Mouse (Mus musculus) erythroblast, embryonic 14.5 days (primary cell): Measurements from ENCODE around the gene Ankrd6. TPM values are rescaled to one million over a fixed set of nuclear protein-coding genes. Genes with fewer than 3 reads are reported as not detected.

ENCODE experiments used
- H3K27me3 ChIP-seq: 2 replicates; pipeline ENCODE4 v1.6.1; 2012; ENCODE audit warnings: inconsistent platforms; ENCODE audit not compliant: control insufficient read depth
- H3K36me3 ChIP-seq: 2 replicates; pipeline ENCODE4 v1.6.1; 2012; ENCODE audit warnings: mild to moderate bottlenecking, inconsistent platforms; ENCODE audit not compliant: control insufficient read depth
- H3K4me1 ChIP-seq: 2 replicates; pipeline ENCODE4 v1.6.1; 2012; ENCODE audit warnings: inconsistent platforms; ENCODE audit not compliant: control insufficient read depth
- H3K4me3 ChIP-seq: replicated peaks from 2 replicates; pipeline ENCODE3; 2012; ENCODE audit warnings: moderate library complexity, mild to moderate bottlenecking, inconsistent platforms
- H3K9me3 ChIP-seq: 2 replicates; pipeline ENCODE4 v1.6.1; 2012; ENCODE audit warnings: low read length, inconsistent platforms, mixed read lengths; ENCODE audit not compliant: control insufficient read depth
- GATA1 ChIP-seq: IDR thresholded peaks from 2 replicates; pipeline ENCODE4 v1.6.1; 2012; ENCODE audit warnings: low read length, inconsistent platforms, mixed read lengths
- TAL1 ChIP-seq: IDR thresholded peaks from 3 replicates; pipeline ENCODE4 v1.6.1; 2012; ENCODE audit warnings: low read length, inconsistent platforms, mixed read lengths
- polyA plus RNA-seq: library from polyadenylated mRNA; stranded (reverse); fragments of >175 nt; gene quantifications from 2 replicates; pipeline ENCODE4 v1.2.3, GENCODE M21; 2012

The Ankrd6 gene
- polyA plus RNA-seq, 1 experiment = 0.01 TPM

GRCm38 (mm10) chr4:32828385-32829077 lies 122.1 kb downstream of the Ankrd6 start:
- peak overlapping the region; percentile 8 for H3K4me3 ChIP-seq
- H3K36me3 ChIP-seq = no peaks in the 10 kb centered on the region
- TF ChIP-seq GATA1 (no peak), TAL1 (no peak)
- H3K9me3 ChIP-seq = no peaks in the 10 kb centered on the region
- no peaks in the 10 kb centered on the region for H3K27me3 ChIP-seq
- H3K4me1 ChIP-seq = peaks cover 42% of the 10 kb centered on the region

DNA sequence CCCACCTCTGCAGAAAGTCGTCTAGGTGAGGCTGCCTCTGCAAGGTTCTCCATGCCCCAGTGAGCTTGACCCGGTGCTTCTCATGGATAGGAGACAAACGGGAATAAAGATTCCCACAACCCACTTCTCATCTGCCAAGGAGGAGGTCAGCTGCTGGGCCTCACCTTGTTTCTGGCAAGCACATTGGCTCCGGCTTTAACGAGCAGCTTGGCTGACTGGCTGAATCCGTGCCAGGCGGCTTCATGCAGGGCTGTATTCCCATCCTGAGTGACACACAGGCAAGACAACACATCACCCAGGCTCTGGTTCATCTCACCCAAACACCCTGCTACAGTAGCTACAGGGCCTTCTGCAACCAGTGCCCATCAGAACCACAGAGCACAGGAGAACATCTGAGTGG lies 123.7 kb downstream of the Ankrd6 start:
- Histone ChIP-seq H3K4me1 (peaks cover 40% of the 10 kb centered on the region), H3K4me3 (no peak overlapping the region), H3K9me3 (no peaks in the 10 kb centered on the region), H3K36me3 (no peaks in the 10 kb centered on the region), H3K27me3 (no peaks in the 10 kb centered on the region)
- TF ChIP-seq GATA1 (no peak), TAL1 (no peak)

DNA sequence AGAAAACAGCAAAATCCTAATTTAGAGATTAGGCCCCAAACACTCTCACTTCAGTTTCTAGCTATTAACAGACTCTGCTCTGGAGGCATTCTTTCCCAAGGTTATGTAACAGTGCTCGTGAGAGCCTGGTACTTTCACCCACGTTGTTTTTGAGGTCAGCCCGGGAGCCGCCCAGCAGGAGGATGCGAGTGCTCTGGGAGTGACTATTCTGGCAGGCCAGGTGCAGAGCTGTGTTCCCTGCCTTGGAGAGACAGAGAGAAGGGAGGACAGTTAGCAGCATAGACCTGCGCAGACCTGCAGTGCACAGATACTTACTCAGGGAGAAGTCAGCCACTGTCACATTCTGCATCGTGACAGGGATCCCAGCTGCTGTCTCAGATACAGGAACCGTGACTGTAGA lies 126.4 kb downstream of the Ankrd6 start:
- Histone ChIP-seq H3K9me3 (no peaks in the 10 kb centered on the region), H3K4me3 (no peak overlapping the region), H3K27me3 (no peaks in the 10 kb centered on the region), H3K4me1 (peaks cover 37% of the 10 kb centered on the region), H3K36me3 (no peaks in the 10 kb centered on the region)
- TF ChIP-seq GATA1 (no peak), TAL1 (no peak)

DNA sequence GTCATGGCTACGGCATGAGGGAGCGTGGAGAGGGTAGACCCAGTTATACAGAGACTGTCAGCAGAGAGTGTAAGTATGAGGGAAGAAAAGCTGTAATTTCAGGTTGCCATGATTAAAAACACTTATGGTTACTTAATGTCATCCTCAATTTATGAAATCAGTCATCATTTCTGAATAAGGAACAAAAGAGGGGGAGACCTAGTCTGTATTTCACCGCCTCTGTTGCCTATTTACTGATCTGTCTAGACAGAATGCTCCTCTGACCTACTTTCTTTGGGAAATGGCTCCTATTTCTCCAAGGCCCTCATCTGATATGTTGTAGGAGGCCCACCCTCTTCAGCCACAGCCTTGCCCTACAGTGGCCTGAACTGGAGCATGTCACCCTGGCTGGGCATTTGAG lies 130.0 kb downstream of the Ankrd6 start:
- Histone ChIP-seq H3K27me3 (no peaks in the 10 kb centered on the region), H3K36me3 (no peaks in the 10 kb centered on the region)
- TF ChIP-seq GATA1 = no peak
- TF ChIP-seq TAL1 = no peak

GRCm38 (mm10) chr4:32817478-32817877 lies 133.2 kb downstream of the Ankrd6 start:
- TF ChIP-seq TAL1 = no peak
- no peak for TF ChIP-seq GATA1
- H3K9me3 ChIP-seq = no peaks in the 10 kb centered on the region
- H3K4me1 ChIP-seq = peaks cover 12% of the 10 kb centered on the region
- no peaks in the 10 kb centered on the region for H3K36me3 ChIP-seq
- no peak overlapping the region for H3K4me3 ChIP-seq
- no peaks in the 10 kb centered on the region for H3K27me3 ChIP-seq

More for the DNA sequence above, 130.0 kb downstream of the Ankrd6 start:
- Histone ChIP-seq H3K9me3 (no peaks in the 10 kb centered on the region), H3K4me3 (no peak overlapping the region), H3K4me1 (peaks cover 16% of the 10 kb centered on the region)

DNA sequence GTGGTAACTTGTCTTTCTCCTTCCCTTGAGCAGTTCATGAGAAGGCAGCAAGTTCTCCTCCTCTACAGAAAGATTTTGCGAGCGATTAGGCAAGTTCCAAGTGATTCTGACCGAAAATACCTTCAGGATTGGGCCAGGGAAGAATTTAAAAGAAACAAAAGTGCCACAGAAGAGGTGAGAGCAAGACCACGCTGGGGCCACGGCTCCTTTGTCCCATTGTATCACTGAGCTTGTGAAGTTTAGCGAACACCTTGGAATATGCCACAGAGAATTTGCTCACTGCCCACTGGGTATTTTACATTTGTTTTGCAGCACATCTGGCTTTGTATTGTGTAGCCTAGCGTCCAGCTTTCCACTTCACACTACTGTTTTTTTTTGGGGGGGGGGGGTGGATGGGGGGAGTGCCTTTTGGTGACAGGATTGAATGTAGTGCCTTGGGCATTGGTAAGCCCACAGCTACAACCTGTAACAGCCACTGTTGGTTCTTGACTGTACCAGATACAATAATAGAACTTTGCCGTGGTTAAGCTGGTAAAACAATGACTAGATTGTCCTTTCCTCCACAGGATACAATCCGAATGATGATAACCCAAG lies 150.0 kb downstream of the Ankrd6 start:
- Histone ChIP-seq H3K4me3 (peak overlapping the region; percentile 97), H3K4me1 (peaks cover 18% of the 10 kb centered on the region), H3K9me3 (no peaks in the 10 kb centered on the region), H3K27me3 (no peaks in the 10 kb centered on the region), H3K36me3 (no peaks in the 10 kb centered on the region; the same call in 1 of the 2 replicates)
- no peak for TF ChIP-seq GATA1
- no peak for TF ChIP-seq TAL1

GRCm38 (mm10) chr4:32799966-32800576 lies 150.6 kb downstream of the Ankrd6 start, which contains the start of gene Lyrm2:
Gene Lyrm2 (plus strand): TSS chr4:32800253.
- Histone ChIP-seq H3K36me3 (no peaks in the 10 kb centered on the region; the same call in 1 of the 2 replicates), H3K27me3 (no peaks in the 10 kb centered on the region), H3K4me1 (peaks cover 18% of the 10 kb centered on the region), H3K4me3 (peak within 1 kb of the TSS; percentile 97), H3K9me3 (no peaks in the 10 kb centered on the region)
- TF ChIP-seq GATA1 = no peak
- no peak for TF ChIP-seq TAL1

DNA sequence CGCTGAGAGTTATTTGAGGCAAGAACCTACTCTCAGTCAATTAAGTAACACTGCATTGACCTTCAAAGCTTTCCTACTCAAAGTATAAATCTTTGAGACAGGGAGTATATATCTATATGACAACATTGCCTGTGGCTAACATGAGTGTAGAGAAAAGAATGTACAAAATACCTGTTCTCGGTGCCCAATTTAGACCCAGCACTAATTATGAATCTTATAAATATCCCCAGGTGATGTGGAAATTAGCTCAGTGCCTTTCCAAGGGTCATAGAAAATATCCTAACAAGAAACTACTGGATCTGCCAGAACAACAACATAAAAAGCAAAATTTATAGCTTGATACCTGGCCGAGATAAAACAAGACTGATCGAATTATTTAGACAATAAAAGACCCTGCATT lies 151.7 kb downstream of the Ankrd6 start:
- no peak overlapping the region for H3K4me3 ChIP-seq
- H3K9me3 ChIP-seq = no peaks in the 10 kb centered on the region
- H3K27me3 ChIP-seq = no peaks in the 10 kb centered on the region
- H3K36me3 ChIP-seq = no peaks in the 10 kb centered on the region; the same call in 1 of the 2 replicates
- peaks cover 18% of the 10 kb centered on the region for H3K4me1 ChIP-seq
- TF ChIP-seq TAL1 = no peak

GRCm38 (mm10) chr4:32789020-32789419 lies 161.6 kb downstream of the Ankrd6 start:
- Histone ChIP-seq H3K4me1 (no peaks in the 10 kb centered on the region), H3K9me3 (peaks cover 12% of the 10 kb centered on the region), H3K4me3 (no peak overlapping the region), H3K27me3 (no peaks in the 10 kb centered on the region), H3K36me3 (no peaks in the 10 kb centered on the region)
- TF ChIP-seq GATA1 = no peak
